Mouse (Mus musculus): ENCODE results near the gene Sez6l. TPM values are rescaled to one million over a fixed set of nuclear protein-coding genes. Genes with fewer than 3 reads are reported as not detected.

Gene Sez6l
- total RNA-seq, 2 experiments from 2014 or later, result 226 to 228 TPM

DNA sequence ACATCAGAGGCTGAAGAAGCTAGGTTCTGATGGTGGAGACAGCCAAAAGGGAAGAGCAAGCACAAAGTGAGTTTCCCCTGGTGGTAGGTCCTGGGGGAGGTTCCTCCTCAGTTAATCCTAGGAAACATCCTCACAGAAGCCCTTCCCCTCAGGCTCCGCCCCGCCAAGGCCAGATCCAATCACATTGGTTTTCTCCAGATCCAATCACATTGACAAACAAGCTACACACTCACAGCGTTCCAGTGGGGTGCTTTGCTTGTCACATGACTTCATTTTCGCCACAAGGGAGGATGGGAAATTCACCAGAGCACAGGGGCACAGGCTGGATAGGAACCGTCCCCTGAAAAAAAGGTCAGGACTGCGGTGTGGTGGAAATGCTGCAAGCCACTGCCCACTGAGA, 9.1 kb upstream of the Sez6l start:
- no peak for DNase-seq (ENCODE audit: low spot score in 2 of 2)

GRCm38 (mm10) chr5:112584155-112584769, 7.3 kb upstream of the Sez6l start:
- DNase-seq (ENCODE audit: low spot score in 2 of 2), result no peak

GRCm38 (mm10) chr5:112583304-112583703, 6.3 kb upstream of the Sez6l start:
- DNase-seq (ENCODE audit: low spot score in 2 of 2), result no peak

DNA sequence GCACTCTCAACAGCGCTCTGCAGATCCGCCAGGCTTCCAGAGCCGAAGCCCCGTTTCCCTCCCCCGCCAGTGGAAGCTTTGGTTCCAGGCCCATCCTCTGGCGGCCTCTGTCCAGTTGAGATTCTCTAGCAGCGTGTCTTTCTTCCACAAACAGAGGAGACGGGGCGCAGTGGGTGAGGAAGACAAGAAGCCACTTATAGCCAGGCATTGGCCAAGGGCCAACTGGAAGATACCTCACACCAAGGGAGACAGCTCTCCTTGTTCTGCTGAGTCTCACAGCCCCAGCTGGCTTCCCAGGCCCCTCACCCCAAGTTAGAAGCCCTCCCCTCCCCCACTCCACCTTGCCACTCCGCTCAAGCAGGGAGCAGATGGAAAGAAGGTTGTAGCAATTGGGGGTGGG, 765 bp upstream of the Sez6l start:
- DNase-seq (ENCODE audit: low spot score in 2 of 2), result peak; percentile 30 to 66

GRCm38 (mm10) chr5:112576361-112576992, 508 bp downstream of the Sez6l start:
- DNase-seq (ENCODE audit: low spot score in 2 of 2), result peak; percentile 40 to 54

DNA sequence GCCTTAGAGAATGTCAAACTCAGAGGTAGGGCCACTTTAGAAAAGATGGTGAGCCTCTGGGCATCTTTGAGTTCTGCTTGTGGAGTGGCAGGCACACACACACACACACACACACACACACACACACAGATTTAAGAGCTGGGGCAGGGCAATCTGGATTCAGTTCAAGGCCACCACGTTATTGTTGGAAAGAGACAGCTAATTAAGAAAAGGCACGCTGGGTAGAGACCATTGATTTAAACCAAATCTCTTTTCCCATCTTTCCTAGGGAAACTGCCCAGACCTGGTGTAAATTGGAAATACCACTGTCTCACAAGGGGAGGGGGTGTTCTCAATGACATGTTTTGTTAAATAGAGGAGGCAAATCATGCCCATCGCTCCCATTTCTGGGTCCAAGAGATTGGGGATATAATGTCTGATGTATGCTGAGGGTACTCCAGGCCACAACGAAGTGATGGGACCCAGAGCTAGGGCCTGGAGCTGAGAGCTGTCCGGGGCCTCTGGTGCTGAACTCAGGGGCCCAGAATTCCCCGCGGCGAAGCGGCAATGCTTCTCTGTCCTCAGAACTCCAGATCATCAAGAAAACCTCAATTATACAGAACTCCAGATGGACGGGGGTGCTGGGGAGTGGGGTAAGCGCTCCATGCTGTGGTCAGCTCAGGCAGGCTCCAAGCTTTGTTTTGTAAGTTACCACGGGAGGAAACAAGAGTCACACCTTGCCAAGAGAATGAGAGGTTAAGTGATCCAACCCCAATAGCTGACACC, 1.7 kb downstream of the Sez6l start:
- peak in 1 of 2 experiments; percentile 45 for DNase-seq (ENCODE audit: low spot score in 2 of 2)

GRCm38 (mm10) chr5:112573916-112574315, 3.1 kb downstream of the Sez6l start:
- DNase-seq (ENCODE audit: low spot score in 2 of 2), result peak; percentile 76 to 90

DNA sequence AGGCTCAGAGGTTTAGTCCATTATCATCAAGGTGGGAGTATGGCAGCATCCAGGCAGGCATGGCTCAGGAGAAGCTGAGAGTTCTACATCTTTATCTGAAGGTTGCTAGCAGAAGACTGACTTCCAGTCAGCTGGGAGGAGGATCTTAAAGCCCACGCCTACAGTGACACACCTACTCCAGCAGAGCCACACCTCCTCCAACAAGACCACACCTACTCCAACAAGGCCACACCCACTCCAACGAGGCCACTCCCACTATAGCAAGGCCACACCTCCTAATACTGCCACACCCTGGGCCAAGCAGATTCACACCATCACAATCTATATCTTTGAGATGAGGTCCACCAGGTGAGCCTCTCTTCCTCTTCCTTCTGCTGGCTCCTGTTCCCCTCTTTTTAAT, 4.8 kb downstream of the Sez6l start:
- DNase-seq (ENCODE audit: low spot score in 2 of 2), result no peak

- no peak for DNase-seq (ENCODE audit: low spot score in 2 of 2)
Observed at GRCm38 (mm10) chr5:112565489-112565888, 11.5 kb downstream of the Sez6l start.

GRCm38 (mm10) chr5:112565083-112565482, 11.9 kb downstream of the Sez6l start:
- no peak for DNase-seq (ENCODE audit: low spot score in 2 of 2)

- no peak for DNase-seq (ENCODE audit: low spot score in 2 of 2)
Observed at GRCm38 (mm10) chr5:112560869-112561499, 16.0 kb downstream of the Sez6l start.

DNA sequence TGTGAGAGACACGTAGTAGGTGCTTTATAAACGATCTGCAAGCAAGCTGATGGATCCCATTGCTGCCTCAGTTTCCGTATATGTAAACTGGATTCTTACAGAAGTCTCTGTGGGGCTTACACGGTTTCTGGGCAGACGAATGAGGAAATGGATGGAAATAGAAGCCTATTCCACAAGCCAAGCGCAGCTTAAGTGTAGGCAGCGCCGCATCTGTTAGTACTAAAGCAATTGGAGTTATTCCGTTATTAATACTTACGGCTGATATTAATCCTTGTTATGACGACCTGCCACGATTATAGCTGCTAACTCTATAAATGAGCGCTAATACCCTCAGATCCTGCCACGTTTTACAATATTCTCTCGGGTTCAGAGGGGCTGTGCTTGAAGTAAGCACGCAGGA, 16.8 kb downstream of the Sez6l start:
- DNase-seq (ENCODE audit: low spot score in 2 of 2), result peak; percentile 65 to 85

- DNase-seq (ENCODE audit: low spot score in 2 of 2), result no peak
Observed at GRCm38 (mm10) chr5:112557396-112557795, 19.6 kb downstream of the Sez6l start.

GRCm38 (mm10) chr5:112556640-112557039, 20.3 kb downstream of the Sez6l start:
- DNase-seq (ENCODE audit: low spot score in 2 of 2), result no peak

DNA sequence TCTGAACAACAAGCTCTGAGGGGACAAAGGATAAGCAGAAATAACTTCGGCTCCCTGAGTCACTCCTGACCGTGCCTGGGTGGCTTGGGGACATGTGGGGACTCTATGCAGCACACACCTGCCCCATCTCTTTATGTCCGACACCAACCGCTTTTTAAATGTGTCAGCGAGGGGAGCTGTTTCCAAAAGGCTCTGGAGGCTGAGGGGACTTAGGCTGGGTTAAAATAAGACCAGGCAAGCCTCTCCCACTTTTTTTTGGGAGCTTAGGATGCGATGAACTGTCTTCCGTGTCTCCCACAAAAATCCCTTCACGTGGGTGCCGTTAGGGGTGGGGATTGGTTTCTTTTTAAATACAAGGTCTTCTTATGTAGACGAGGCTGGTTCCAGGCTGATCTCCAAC, 22.5 kb downstream of the Sez6l start:
- DNase-seq (ENCODE audit: low spot score in 2 of 2), result no peak

- no peak for DNase-seq (ENCODE audit: low spot score in 2 of 2)
Observed at GRCm38 (mm10) chr5:112552786-112553185, 24.2 kb downstream of the Sez6l start.

DNA sequence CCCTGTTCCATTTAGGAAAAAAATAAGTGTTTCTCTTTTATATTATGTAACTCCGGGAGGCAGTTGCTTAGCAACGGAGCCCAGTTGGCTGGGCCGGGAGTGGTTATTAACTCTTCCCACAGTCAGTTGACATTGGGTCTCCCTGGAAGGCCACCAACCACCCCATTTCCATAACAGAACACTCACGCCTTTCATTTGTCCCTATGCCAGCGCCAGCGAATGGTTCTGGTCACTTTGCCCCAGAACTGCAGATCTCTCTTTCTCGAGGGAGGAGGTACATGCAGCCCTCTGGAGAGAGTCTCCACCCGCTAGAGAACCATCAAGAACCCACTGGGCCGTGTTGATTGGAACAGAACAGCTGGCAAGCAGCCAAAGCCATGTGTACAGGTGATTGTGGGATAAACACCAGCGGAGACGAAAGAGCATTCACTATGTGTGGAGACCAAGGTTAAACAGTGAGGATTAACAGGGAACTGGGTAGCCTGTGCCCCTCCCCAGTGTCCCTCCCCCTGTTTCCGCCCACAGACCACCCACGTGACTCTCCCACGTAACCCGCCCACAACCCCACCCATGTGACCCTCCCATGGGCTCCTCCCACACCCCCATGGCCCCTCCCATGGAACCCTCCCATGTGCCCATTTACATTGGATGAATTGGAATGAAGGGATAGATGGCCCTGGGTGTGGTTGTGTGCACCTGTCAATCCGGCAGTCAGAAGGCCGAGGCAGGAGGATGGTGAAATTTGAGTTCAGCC, 24.8 kb downstream of the Sez6l start:
- DNase-seq (ENCODE audit: low spot score in 2 of 2), result peak; percentile 74 to 89

- no peak for DNase-seq (ENCODE audit: low spot score in 2 of 2)
Observed at GRCm38 (mm10) chr5:112548846-112549620, 28.0 kb downstream of the Sez6l start.

DNA sequence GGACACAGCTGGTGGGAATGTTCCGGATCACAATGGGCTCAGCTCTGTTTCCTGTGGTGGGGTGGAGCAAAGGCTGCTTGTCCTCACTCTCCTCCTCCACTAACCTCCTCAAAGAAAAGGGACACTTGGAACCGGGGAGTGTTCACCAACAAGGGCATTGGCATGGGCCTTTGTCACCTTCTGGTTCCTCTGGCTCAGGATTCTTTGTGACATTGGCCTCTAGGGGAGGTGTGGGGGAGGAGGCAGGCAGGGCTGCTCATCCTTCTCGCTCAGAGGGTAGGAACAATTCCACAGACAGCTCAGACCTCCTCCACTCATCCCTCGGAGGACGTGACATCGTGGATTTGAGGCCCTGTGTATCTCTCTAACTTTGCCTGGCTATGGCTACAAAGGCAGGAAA, 30.2 kb downstream of the Sez6l start:
- no peak for DNase-seq (ENCODE audit: low spot score in 2 of 2)

DNA sequence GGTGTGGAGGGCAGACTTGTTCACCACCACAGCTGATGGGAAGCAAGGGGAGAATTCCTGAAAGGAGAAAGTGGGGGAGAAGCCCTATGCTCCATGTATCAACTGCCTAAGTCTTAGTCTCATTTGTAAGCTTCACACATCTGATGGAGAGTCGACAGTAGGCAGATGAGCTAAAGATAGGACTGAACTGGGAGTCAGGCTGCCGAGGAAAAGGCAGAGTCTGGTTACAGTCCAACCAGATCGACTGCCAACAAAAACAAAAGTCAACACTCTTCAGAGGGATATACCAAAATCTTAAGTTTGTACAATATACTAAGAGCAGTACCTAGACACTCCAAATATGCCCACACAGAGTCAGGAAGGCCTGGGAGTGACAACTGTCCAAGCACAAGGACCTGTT, 38.7 kb downstream of the Sez6l start:
- no peak for DNase-seq (ENCODE audit: low spot score in 2 of 2)

Data from layer of hippocampus, adult 18-20 months (tissue).